Mouse (Mus musculus): ENCODE measurements around the gene Trim41. TPM values are rescaled to one million over a fixed set of nuclear protein-coding genes. Genes with fewer than 3 reads are reported as not detected.
"Not testable (repeated sequence)": the region's sequence is repeated elsewhere in the genome, so short reads cannot be mapped to it uniquely, and the experiment has no call there.

Trim41 gene
- total and polyA plus RNA-seq, 3 experiments, result 13.8 to 56.6 (median 56.5) TPM

GRCm38 (mm10) chr11:48852624-48853473 lies 35.7 kb upstream of the Trim41 start:
- peaks cover 6% of the 10 kb centered on the region for H3K9me3 ChIP-seq (replicated peaks)
- peaks cover 8% of the 10 kb centered on the region for H3K27me3 ChIP-seq (ENCODE audit: insufficient read depth, low read length)
- no peak for DNase-seq (ENCODE audit: low spot score)
- H3K4me3 ChIP-seq (ENCODE audit: low read depth, low read length), result peak overlapping the region; percentile 71
- TF ChIP-seq TAL1 (conservative IDR thresholded peaks at IDR 0.05; ENCODE audit: low read depth, low read length) (no peak), CTCF (IDR thresholded peaks at IDR 0.05; ENCODE audit: low read depth, low read length) (no peak), POLR2AphosphoS5 (IDR thresholded peaks at IDR 0.05; ENCODE audit: insufficient replicate concordance, low read depth, low read length) (no peak), GATA2 (IDR thresholded peaks at IDR 0.05; ENCODE audit: borderline replicate concordance, low read depth, low read length) (no peak), GATA1 (IDR thresholded peaks at IDR 0.05; ENCODE audit: borderline replicate concordance, low read length) (no peak)
- H3K36me3 ChIP-seq (replicated peaks), result no peaks in the 10 kb centered on the region
- H3K4me1 ChIP-seq (ENCODE audit: insufficient read depth, low read depth, low read length), result peaks cover 42% of the 10 kb centered on the region
- no peak for ATAC-seq (ENCODE audit: extremely low read depth, insufficient number of reproducible peaks, low FRiP score, poor library complexity, severe bottlenecking)

- Histone ChIP-seq H3K36me3 (replicated peaks) (no peaks in the 10 kb centered on the region), H3K4me1 (ENCODE audit: insufficient read depth, low read depth, low read length) (peaks cover 39% of the 10 kb centered on the region), H3K9me3 (replicated peaks) (peaks cover 6% of the 10 kb centered on the region), H3K27me3 (ENCODE audit: insufficient read depth, low read length) (peaks cover 8% of the 10 kb centered on the region), H3K4me3 (ENCODE audit: low read depth, low read length) (no peak overlapping the region)
- TF ChIP-seq GATA2 (IDR thresholded peaks at IDR 0.05; ENCODE audit: borderline replicate concordance, low read depth, low read length) (no peak), POLR2AphosphoS5 (IDR thresholded peaks at IDR 0.05; ENCODE audit: insufficient replicate concordance, low read depth, low read length) (no peak), TAL1 (conservative IDR thresholded peaks at IDR 0.05; ENCODE audit: low read depth, low read length) (no peak), GATA1 (IDR thresholded peaks at IDR 0.05; ENCODE audit: borderline replicate concordance, low read length) (no peak), CTCF (IDR thresholded peaks at IDR 0.05; ENCODE audit: low read depth, low read length) (no peak)
- ATAC-seq (ENCODE audit: extremely low read depth, insufficient number of reproducible peaks, low FRiP score, poor library complexity, severe bottlenecking) (no peak), DNase-seq (ENCODE audit: low spot score) (no peak)
Measured at GRCm38 (mm10) chr11:48852190-48852589, 35.0 kb upstream of the Trim41 start.

GRCm38 (mm10) chr11:48851270-48851995 lies 34.3 kb upstream of the Trim41 start:
- Histone ChIP-seq H3K27me3 (ENCODE audit: insufficient read depth, low read length) (peaks cover 8% of the 10 kb centered on the region), H3K4me1 (ENCODE audit: insufficient read depth, low read depth, low read length) (peaks cover 39% of the 10 kb centered on the region), H3K9me3 (replicated peaks) (peaks cover 6% of the 10 kb centered on the region), H3K36me3 (replicated peaks) (no peaks in the 10 kb centered on the region), H3K4me3 (ENCODE audit: low read depth, low read length) (no peak overlapping the region)
- DNase-seq (ENCODE audit: low spot score) (no peak), ATAC-seq (ENCODE audit: extremely low read depth, insufficient number of reproducible peaks, low FRiP score, poor library complexity, severe bottlenecking) (no peak)
- TF ChIP-seq GATA1 (IDR thresholded peaks at IDR 0.05; ENCODE audit: borderline replicate concordance, low read length) (no peak), TAL1 (conservative IDR thresholded peaks at IDR 0.05; ENCODE audit: low read depth, low read length) (no peak), POLR2AphosphoS5 (IDR thresholded peaks at IDR 0.05; ENCODE audit: insufficient replicate concordance, low read depth, low read length) (no peak), CTCF (IDR thresholded peaks at IDR 0.05; ENCODE audit: low read depth, low read length) (no peak), GATA2 (IDR thresholded peaks at IDR 0.05; ENCODE audit: borderline replicate concordance, low read depth, low read length) (no peak)

- no peak for ATAC-seq (ENCODE audit: extremely low read depth, insufficient number of reproducible peaks, low FRiP score, poor library complexity, severe bottlenecking)
Measured at GRCm38 (mm10) chr11:48850240-48850639, 33.1 kb upstream of the Trim41 start.

GRCm38 (mm10) chr11:48846881-48847280 lies 29.7 kb upstream of the Trim41 start:
- H3K4me3 ChIP-seq (ENCODE audit: low read depth, low read length), result no peak overlapping the region
- peaks cover 14% of the 10 kb centered on the region for H3K27me3 ChIP-seq (ENCODE audit: insufficient read depth, low read length)
- ATAC-seq (ENCODE audit: extremely low read depth, insufficient number of reproducible peaks, low FRiP score, poor library complexity, severe bottlenecking) (no peak), DNase-seq (ENCODE audit: low spot score) (no peak)
- no peaks in the 10 kb centered on the region for H3K36me3 ChIP-seq (replicated peaks)
- H3K4me1 ChIP-seq (ENCODE audit: insufficient read depth, low read depth, low read length), result peaks cover 18% of the 10 kb centered on the region
- H3K9me3 ChIP-seq (replicated peaks), result peaks cover 6% of the 10 kb centered on the region
- TF ChIP-seq GATA2 (IDR thresholded peaks at IDR 0.05; ENCODE audit: borderline replicate concordance, low read depth, low read length) (no peak), POLR2AphosphoS5 (IDR thresholded peaks at IDR 0.05; ENCODE audit: insufficient replicate concordance, low read depth, low read length) (no peak)

More at GRCm38 (mm10) chr11:48850240-48850639, 33.1 kb upstream of the Trim41 start:
- TF ChIP-seq TAL1 (conservative IDR thresholded peaks at IDR 0.05; ENCODE audit: low read depth, low read length) (no peak), POLR2AphosphoS5 (IDR thresholded peaks at IDR 0.05; ENCODE audit: insufficient replicate concordance, low read depth, low read length) (no peak), GATA1 (IDR thresholded peaks at IDR 0.05; ENCODE audit: borderline replicate concordance, low read length) (no peak), GATA2 (IDR thresholded peaks at IDR 0.05; ENCODE audit: borderline replicate concordance, low read depth, low read length) (no peak), CTCF (IDR thresholded peaks at IDR 0.05; ENCODE audit: low read depth, low read length) (no peak)
- Histone ChIP-seq H3K4me3 (ENCODE audit: low read depth, low read length) (no peak overlapping the region), H3K4me1 (ENCODE audit: insufficient read depth, low read depth, low read length) (peaks cover 34% of the 10 kb centered on the region), H3K9me3 (replicated peaks) (peaks cover 6% of the 10 kb centered on the region), H3K27me3 (ENCODE audit: insufficient read depth, low read length) (peaks cover 11% of the 10 kb centered on the region), H3K36me3 (replicated peaks) (no peaks in the 10 kb centered on the region)
- DNase-seq (ENCODE audit: low spot score), result no peak

- DNase-seq (ENCODE audit: low spot score); H3K36me3 ChIP-seq (replicated peaks); H3K9me3 ChIP-seq (replicated peaks); ATAC-seq (ENCODE audit: extremely low read depth, insufficient number of reproducible peaks, low FRiP score, poor library complexity, severe bottlenecking); H3K4me3 ChIP-seq (ENCODE audit: low read depth, low read length): not testable (repeated sequence)
- peaks cover 17% of the 10 kb centered on the region for H3K4me1 ChIP-seq (ENCODE audit: insufficient read depth, low read depth, low read length)
- peaks cover 14% of the 10 kb centered on the region for H3K27me3 ChIP-seq (ENCODE audit: insufficient read depth, low read length)
Measured at GRCm38 (mm10) chr11:48846362-48846761, 29.2 kb upstream of the Trim41 start.
